Mouse (Mus musculus) activated CD4-positive, CD25-positive, alpha-beta regulatory T cell, adult 4 months (primary cell): ENCODE results near the gene Lpar3. TPM values are rescaled to one million over a fixed set of nuclear protein-coding genes. Genes with fewer than 3 reads are reported as not detected.

ENCODE experiments used
- ATAC-seq: one replicate; pipeline ENCODE4 v1.8.0; 2017
- polyA plus RNA-seq, 2 experiments: library from polyadenylated mRNA; unstranded; fragments of 100-300 nt; shearing (Covaris generic); gene quantifications; one replicate each; pipeline ENCODE4 v1.2.1; 2017

Lpar3 gene
- polyA plus RNA-seq, 2 experiments from 2014 or later, result not detected

DNA sequence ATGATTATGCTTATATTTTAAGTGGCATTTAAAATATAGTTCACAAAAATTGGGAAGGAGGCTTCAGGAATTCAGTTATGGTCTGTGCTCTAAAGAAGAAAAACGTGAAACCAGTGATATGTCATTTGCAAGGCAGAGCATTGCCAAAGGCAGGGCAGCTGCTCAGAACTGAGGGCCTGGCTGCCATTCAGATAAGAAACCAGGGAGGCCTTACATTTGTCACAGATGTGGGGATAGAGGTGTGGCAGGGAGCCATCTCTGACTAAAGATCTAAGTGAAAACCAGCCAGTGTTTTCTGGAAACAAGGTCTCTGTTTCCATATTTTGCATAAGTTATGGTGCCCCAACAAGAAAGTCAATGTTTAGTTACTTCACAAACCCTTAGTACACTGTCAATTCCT is 41.8 kb downstream of the Lpar3 start:
- no peak for ATAC-seq

DNA sequence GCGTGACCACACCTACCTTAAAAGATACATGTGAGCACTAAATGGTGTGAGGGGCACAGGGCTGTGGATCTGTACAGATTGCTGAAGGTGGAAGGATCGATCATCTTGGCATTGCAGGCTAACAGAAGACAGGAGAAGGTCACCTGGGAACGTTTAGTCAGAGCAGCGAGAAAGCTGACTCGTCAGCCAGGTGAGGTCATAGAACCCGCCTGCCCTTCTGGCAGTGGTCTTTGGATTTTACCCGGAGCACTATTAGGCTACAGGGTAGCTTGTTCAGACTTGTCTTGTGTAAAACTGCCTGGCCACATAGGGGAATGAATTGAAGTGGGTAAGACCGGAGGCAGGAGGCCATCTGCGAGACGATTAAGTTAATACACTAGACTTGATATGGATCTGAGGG is 43.4 kb downstream of the Lpar3 start:
- no peak for ATAC-seq

DNA sequence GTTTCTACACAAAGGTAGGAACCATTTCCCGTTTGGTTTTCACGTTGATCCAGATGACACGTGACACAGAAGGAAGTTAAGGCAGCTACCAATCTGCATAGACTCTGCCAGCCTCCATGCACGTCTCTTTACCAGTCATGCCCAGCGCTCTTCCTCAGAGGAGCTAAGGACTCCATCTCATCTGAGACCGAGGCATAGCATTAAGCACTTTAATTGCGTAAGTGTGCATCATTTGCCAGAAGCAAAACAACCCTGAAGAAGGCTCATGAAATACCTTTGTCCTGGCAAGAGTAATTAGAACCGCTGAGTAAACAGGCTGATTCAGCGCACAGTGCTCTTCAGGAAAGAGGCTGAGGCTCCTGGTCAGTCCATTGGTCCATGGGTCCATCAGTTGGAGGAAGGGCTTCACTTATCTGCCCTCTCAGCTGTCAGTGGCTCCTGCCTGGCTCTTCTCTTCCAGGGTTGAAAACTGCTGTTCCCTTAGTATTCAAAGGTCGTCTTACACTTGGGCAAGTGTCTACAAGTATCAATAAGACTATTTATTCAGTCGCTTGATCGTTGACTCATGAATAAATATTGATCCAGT is 44.9 kb downstream of the Lpar3 start:
- ATAC-seq, result no peak

DNA sequence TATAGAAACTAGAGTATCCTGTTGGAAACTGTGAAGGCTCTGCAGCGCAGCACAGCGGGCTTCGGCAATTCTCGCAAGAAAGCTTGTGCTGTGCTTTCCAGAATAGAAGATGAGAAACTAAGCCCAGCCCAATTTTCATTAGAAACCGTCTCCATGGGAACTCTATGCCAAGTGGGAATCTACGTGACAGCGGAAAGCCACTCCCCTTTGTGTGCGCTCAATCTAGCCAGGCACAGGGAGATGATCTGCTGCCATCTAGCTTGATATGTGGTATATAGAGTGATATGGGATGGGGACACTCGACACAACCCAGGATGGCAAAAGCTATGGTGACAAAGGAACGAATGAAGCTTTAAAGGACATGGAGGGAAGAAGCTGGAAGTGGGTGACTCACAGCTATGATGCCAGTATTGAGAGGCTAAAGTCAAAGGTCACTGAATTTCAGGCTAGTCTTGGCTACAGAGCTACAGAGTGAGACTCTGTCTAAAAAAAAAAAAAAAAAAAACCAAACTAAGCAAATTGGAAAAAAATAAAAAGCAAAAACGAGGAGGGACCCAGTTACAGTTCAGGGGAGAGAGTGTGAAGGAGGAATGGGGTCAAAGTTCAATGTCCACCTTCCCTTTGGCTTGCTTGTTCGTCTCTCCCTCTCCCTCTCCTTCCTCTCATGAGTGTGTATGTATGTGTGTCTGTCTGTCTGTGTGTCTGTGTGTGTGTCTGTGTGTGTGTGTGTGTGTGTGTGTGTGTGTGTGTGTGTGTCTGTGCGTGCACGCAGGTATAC is 47.5 kb downstream of the Lpar3 start:
- ATAC-seq, result no peak

DNA sequence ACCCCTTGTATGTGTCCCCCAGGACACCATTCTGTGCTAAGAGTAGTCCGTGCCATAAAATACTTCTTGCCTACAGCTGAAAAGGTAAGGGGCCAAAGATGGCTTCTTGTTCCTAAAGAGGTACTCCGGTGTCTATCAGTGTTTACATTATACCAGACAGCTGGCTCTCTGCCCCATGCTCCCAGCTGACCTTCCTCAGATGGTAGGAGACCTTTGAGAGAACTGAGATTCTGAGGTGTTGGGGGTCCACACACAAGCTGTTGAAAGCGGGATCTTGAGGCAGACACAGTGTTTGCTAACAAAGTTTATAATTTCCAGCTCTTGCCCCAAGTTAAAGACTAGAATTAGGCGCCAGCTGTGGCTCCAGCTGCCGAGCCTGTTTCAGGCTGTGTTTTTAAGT is 53.7 kb downstream of the Lpar3 start:
- ATAC-seq, result no peak

DNA sequence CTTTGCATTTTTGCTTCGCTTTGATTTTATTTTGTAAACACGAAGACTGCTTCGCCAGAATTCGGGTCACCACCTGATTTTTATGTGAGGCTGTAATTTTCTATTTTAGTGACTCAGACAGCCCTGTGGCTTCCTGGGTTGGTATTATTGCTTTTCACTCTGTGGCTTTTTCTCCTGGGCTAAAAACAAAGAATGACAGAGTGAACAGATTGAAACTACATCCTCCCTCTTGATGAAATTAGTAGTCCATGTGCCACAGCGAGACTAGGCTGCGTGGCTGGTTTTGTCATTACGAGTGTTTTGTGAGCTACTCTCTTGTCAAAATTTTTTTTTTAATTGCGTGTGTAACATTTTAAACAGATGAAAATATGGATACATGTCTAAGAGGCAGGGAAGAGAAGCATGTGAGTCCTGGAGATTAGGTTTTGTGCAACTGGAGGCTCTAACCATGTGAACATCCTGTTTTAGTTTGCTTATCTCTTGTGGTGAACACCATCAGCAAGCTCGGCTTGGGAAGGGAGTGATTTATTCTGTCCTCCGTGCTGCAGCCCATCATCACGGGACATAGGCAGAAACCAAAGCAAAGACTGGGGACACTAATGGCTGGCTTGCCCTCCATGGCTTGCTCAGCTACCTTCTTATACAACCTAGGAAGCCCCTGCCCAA is 54.7 kb downstream of the Lpar3 start:
- peak; percentile 57 for ATAC-seq

DNA sequence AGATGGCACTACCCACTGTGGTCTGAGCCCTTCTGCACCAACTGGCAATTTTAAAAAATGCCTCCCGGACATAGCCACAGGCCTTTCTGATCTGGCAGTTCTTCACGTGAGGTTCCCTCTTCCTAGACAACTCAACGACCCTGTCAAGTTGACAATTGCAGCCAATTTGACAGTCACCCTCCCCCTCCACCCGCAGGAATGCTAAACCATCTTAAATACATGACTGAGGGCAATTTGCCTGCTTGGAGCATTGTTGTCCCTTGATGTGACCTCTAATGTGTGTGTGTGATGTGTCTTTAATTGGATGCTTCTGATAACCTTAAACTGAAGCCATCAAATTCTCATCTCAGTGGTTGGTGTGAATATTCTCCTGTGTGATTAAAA is 55.3 kb downstream of the Lpar3 start:
- ATAC-seq, result no peak

DNA sequence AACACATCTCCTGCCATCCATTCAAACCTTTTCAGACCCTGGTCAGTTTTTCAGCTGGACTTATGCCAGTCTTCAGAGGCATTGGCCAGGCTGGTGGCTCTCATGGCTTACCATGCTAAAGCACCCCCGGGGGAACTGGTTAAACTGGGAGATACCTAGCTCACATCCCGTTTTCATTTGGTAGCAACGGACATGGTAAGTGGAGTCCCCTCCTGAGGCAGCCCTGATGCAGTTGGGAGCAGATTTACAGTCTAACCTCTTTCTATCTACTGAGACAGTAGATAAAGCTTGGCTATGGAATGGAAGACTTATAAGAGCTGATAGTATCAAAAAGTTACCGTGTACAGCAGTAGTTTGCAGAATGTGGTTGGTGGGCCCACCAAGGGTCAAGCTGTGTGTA is 56.2 kb downstream of the Lpar3 start:
- ATAC-seq, result no peak

DNA sequence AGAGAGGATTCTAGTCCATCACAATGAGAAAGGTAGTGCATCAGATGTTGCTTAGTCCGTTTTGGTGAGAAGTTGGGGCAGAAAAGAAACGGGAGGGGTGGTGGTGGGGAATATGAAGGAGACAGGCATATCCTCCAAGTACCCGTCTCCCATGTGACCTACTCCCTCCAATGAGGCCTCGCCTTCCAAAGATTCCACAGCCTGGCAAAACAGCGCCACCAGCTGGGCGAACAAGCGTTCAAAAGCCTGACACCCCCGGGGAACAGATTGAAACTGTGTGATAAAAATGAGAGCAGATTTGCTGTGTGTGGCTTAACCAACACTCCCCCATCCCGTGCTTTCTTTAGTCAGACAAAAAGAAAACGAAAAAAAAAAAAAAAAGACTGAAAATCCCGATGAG is 56.7 kb downstream of the Lpar3 start:
- no peak for ATAC-seq

DNA sequence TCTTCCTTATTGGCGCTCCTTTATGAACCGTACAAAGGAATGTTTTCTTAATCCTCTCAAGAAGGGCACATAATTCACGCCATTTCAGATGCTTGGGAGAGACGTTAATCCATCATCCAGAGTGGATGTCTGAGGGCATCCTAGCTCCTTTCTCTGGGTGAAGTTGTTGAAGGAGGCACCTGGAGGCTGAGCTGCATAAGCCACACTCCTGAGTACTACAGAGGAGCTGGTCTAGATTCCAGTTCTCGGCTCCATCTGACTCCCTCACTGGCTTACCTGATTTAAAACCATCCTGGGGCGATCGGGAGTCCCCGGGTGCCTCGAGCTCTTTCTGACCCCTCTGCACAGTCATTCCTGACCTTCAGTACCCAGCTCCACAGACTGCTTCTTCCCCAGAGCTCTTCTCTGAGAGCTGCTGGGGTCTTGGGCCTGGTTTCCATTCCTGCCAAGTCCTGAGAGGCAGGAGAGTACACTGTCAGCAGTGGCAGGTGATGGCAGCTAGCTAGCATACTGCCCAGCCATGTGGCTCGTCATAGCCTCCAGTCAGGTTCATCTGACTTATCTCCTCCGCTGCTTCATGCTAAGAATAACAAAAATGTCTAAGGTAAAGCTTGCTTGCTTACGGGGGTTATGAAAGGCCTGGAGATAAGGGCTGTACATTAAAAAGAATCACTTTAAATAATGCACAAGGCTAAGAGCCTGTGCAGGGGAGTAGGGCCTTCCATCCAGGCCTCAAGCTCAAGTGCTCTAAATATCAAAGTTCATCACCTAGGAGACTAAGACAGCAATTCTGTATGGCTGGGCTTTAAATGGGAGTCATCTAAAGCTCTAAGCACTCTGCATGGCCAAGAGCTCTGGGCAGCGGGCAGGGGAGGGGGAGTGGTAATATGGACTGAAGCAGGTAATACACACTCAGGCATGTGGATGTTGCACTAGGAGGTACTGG is 57.7 kb downstream of the Lpar3 start:
- no peak for ATAC-seq

DNA sequence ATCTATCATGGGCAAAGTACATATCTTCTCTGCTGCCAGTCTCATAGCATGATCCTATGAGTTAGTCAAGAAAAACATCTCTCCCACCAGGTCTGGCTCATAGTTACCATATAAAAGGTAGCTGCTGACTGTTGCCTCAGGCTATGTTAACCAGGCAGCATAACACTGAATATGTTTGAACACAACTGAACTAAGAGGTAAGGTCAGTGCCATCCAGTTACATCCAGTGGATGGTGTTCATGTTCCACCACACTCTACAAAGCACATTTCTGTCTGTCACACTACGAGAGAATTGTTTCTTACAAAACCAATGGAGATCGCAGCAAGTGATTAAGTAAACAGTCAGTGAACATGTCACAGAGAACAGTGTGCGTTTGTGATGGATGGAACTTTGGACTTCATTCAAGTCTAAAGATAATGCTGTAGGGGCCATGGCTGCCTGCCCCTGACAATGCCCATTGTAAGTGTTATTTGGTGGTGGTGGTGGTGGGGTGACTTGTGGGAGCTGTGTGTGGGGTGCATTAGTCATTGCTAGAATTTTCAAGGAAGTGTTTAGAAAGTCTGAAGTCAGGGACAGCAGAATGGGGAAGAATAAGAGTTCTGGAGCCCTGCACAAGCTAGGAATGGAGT is 63.1 kb downstream of the Lpar3 start:
- ATAC-seq, result no peak

DNA sequence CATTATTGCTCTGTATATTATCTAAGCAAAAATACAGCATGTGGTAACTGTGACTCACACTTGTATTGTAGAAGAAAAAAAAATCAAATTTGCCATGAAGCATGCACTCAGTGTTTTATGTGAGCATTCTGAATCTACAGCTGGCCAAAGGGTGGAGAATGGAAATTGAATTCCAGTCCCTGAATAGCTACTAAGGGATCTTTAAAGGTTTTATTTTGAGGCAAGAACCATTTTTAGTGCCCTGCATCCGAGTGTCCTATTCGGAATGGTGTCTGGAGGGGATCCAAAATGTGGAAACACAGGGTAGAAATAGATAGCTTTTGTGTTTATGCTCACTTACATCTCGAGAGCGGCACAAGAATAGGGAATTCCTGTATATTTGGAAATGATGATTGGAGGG is 65.4 kb downstream of the Lpar3 start:
- ATAC-seq, result no peak

DNA sequence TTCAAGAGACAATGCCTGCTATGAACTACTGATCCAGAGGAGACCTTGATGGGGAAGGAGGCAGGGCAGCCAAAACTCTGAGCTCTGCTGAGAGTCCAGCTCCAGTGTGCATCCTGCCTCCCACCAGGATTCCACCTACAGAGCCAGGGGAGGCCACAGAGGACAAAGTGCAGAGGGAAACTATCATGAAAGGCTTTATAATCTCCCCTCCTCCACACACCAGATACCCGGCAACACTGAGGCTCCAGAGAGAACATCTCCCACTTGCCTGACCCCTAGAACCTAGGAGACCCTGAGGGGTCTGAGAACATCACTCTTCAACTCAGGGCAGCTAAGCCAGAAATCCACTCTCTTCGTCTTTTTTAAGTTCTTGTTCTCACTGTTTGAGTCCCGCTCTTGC is 71.2 kb downstream of the Lpar3 start:
- no peak for ATAC-seq

DNA sequence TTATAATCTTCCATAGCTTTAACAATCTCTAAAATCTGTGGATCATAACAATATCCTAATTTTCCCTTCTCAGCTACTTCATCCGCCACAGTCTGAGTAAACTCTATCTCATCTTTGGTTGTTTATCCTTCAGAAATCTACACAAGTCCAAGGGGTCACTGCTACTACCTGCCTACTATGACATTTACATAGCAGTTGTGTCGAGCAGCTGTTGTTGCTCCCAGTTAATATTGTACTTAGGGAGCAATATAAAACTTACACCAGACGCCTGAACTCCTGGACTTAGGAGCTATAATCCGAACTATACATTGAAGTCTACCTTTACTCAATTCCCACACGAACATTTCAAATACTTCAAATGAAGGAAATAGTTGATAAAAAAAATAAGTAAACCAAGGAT is 71.8 kb downstream of the Lpar3 start:
- ATAC-seq, result no peak

DNA sequence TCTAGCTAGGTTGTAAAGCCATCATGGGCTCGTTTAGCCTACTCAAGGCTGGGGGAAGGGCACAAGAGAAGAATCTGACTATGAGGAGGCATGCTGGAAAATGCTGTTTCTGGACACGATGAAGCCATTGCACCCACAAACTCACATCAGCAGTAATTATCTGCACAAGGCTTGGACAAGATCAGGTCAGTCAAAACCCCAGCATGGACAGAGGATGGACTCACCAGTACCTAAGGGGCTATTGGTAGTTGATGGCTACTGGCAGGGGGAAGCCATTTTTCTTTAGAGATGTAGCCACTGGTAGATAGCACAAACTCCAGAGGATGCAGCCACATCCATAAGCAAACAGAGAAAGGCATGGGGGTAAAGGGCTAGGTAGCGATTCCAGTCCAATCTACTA is 81.7 kb downstream of the Lpar3 start:
- ATAC-seq, result no peak

DNA sequence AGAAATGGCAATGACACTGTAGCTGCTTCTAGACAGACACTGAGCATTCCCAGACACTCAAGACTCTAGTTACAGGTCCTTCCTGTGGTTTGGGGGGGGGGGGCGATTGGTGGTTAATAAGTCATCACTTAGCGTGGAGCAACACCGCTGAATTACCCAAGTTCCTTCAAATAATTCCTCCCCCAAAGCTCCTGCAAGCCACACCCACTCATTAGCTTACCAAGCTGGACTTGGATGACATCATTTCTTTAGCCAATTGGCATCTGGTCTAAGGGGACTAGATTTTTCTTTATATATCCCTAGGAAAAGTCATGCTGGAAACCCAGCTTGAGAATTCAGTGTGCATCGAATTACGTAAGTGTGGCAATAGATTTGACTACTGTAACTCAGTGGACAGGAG is 82.4 kb downstream of the Lpar3 start:
- no peak for ATAC-seq

DNA sequence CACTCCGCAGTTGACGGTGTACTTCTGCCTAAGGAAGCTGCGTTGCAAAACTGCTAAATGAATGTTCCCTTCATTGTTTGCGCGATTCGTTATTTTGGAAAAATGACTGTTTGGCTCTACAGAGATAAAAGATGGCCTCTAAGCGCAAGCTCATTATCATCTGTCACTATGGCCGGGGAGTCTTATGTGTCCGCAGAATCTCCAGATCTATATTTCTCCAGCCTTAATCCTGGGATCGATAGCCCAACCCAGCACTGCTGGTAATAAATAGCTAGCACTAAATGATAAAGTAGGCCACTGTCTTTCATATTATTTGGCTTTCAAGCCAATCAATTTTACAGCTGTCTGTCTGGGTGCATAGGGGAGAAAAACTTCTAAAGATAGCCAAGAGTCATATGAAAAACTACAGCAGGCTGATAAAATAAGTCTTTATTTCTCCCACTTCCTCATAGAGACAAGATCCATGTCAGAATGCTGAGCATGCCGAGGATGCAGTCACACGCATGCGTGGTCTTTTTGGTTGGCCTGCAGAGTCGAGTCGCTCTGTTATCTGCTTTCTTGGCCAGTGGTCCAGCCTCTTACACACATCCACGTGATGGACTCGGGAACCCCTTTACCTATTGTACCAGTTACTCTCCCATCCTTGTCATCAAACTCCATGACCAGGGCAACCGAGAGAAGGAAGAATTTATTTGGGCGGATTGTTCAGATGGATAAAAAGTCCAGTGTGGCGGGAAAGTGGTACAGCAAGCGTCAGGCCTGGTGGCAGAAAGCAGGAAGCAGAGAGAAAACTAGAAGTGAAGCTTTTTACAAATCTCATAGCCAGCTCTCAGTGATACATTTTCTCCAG is 84.0 kb downstream of the Lpar3 start:
- ATAC-seq, result no peak

DNA sequence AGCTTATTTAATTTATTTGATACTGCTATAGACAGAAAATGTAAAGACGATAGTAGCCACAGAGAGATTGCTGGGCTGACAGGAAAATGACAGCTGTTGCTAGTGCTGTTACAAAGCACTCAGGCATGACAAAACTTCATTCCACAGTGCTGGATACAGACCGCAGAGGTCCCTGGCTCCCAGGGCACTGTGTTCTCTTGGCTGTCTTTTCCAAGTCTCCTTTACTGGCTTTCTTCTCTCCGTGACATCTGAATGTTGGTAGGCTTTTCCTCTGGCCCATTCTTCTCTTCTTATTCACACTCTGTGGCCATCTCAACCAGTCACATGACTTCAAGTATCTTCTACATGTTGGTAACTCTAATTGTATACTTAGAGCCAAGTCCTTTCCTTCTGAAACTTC is 86.6 kb downstream of the Lpar3 start:
- ATAC-seq, result no peak

DNA sequence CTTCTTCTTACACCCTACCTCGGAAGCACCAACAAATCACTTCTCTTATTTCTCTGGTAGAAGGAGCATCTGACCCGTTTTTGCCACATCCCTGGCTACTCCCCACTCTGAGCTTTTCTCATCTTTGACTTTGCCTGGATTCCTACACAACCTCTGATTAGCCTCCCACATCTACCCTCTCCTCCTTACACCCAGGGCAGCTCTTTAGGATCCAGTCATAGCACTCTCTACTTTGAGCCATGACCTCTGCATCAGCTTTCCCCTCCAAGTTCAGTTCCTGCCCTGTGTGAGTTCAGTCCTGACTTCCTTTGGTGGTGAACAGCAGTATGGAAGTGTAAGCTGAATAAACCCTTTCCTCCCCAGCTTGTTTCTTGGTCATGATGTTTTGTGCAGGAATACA is 87.1 kb downstream of the Lpar3 start:
- ATAC-seq, result no peak

DNA sequence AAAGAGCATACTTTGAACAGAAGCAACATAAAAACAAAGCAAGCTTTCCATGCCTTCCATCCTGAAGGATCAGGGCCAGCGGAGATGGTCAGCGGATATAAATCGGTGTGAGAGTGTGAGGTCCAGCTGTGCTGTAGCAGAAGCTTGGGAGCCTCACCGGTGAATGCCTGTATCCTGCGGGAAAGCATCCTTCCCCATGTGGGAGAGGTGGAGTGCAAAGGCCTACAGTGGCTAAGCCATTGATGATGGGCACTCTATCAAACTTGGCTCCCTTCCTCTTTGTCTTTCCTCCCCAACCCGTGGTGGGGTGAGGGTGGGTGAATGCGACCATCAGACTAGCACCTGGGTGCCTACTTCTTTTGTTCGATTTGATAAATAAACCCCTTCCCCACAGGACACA is 88.8 kb downstream of the Lpar3 start:
- no peak for ATAC-seq

DNA sequence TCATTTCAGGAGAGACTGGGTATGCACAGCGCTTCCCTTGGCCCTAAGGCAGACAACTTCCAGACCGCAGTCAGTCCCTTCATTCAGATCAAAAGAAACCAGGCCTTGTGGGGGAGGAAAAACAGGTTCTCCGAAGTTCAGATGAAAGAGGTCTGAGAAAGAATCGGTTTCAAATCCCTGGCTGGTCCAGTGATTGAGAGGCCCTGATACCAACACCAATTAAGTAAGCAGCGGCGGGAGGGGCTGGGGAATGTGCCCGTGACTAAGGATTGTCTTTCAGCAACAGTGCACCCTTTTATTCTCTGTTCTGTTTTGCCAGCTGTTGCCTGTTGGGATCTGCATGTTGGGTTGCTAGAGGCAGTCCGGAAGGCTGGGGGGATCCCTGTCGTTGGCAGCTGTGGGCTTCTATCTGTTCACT is 90.4 kb downstream of the Lpar3 start:
- ATAC-seq, result no peak

DNA sequence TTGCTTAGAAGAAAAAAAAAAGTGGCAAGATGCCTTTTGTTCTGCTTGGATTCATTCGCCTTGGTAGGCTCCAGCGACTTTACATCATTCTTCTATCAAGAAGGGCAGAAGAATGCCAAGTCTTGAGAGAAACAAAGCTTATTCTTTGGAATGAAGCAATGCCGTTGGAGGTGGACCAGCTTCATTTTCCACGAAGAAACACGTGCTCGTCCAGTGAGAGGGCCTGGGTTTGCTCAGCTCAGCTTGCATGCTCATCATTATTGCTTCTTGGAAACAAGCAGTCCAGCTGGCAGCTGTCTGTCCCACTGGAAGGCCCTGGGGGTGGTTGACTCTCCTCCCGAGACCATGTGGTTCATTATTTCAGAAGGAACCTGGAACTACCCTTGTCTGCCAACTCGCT is 94.7 kb downstream of the Lpar3 start:
- ATAC-seq, result no peak
